Mouse (Mus musculus) thymus, postnatal 25 days (tissue): ENCODE data around the gene Rilpl1.
"Not testable (repeated sequence)": the region's sequence is repeated elsewhere in the genome, so short reads cannot be mapped to it uniquely, and the experiment has no call there.

ENCODE experiments used
- DNase-seq: peaks from one replicate; pipeline ENCODE4 v3.0.0; 2022

Gene Rilpl1

GRCm38 (mm10) chr5:124488885-124489284 lies 42.3 kb downstream of the Rilpl1 start:
- no peak for DNase-seq

GRCm38 (mm10) chr5:124485654-124486053 lies 45.5 kb downstream of the Rilpl1 start:
- no peak for DNase-seq

GRCm38 (mm10) chr5:124483655-124484396 lies 47.4 kb downstream of the Rilpl1 start:
- no peak for DNase-seq

- DNase-seq = peak; percentile 89
These were observed 48.1 kb downstream of the Rilpl1 start, which contains the start of gene Snrnp35 for GRCm38 (mm10) chr5:124482966-124483654. Gene Snrnp35 (plus strand): TSS chr5:124483134.

- DNase-seq = peak; percentile 46
These were observed 48.7 kb downstream of the Rilpl1 start for GRCm38 (mm10) chr5:124482436-124482965.

- no peak for DNase-seq
These were observed 49.5 kb downstream of the Rilpl1 start for GRCm38 (mm10) chr5:124481714-124482113.

GRCm38 (mm10) chr5:124480119-124480518 lies 51.1 kb downstream of the Rilpl1 start:
- DNase-seq = no peak

- DNase-seq = no peak
These were observed 52.4 kb downstream of the Rilpl1 start for GRCm38 (mm10) chr5:124478873-124479204.

- no peak for DNase-seq
These were observed 60.5 kb downstream of the Rilpl1 start for GRCm38 (mm10) chr5:124470591-124471171.

- peak; percentile 62 for DNase-seq
These were observed 61.7 kb downstream of the Rilpl1 start for GRCm38 (mm10) chr5:124469486-124469885.

- no peak for DNase-seq
These were observed 62.8 kb downstream of the Rilpl1 start for GRCm38 (mm10) chr5:124468365-124468764.

GRCm38 (mm10) chr5:124467766-124468165 lies 63.4 kb downstream of the Rilpl1 start:
- no peak for DNase-seq

- DNase-seq = no peak
These were observed 66.3 kb downstream of the Rilpl1 start for GRCm38 (mm10) chr5:124464905-124465304.

- DNase-seq = no peak
These were observed 67.7 kb downstream of the Rilpl1 start for GRCm38 (mm10) chr5:124463462-124463861.

- DNase-seq = no peak
These were observed 68.7 kb downstream of the Rilpl1 start for GRCm38 (mm10) chr5:124462297-124463025.

- not testable (repeated sequence) for DNase-seq
These were observed 70.3 kb downstream of the Rilpl1 start for GRCm38 (mm10) chr5:124460922-124461321.

GRCm38 (mm10) chr5:124456762-124457161 lies 74.4 kb downstream of the Rilpl1 start:
- DNase-seq = no peak

GRCm38 (mm10) chr5:124454082-124454419 lies 77.1 kb downstream of the Rilpl1 start:
- DNase-seq = no peak

- no peak for DNase-seq
These were observed 77.7 kb downstream of the Rilpl1 start for GRCm38 (mm10) chr5:124453339-124454081.

- DNase-seq = no peak
These were observed 78.5 kb downstream of the Rilpl1 start for GRCm38 (mm10) chr5:124452494-124453228.

GRCm38 (mm10) chr5:124450641-124451340 lies 80.4 kb downstream of the Rilpl1 start:
- DNase-seq = no peak
